ENCODE assay signal across 26 mouse cellular contexts in the genomic region with DNA sequence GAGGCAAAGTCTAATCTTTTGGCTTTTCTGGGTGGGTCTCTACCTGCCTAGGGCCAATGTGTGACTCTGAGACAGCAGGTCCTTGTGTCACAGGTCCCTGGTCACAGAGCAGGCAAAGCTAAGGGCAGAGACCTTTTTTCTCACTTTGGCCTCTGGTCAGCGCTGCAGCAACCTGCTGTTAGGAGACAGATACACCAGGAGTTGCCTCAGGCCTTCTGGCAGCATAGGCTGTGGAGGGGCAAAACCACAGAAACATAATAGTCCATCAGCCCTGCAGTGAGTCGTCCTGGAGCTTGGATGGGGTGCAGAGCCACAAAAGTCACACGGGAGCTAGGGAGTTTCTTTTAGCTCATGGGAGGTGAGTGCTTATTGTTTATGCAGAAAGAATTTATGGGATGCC. TPM values are rescaled to one million over a fixed set of nuclear protein-coding genes. Genes with fewer than 3 reads are reported as not detected.
DNase-seq lines count a peak whose midpoint lies in the region; ATAC-seq and TF ChIP-seq lines count a peak whose summit lies in the region.
"Had no signal": no experiment of that assay in that cellular context is flagged by ENCODE, and none has a peak within 500 bp of the region (broad histone marks: within the 10 kb centered on the region; RNA-seq: fewer than 3 reads in every experiment).

No protein-coding gene starts in this region.

- no peaks in the 10 kb centered on the region for H3K27me3 ChIP-seq in embryonic facial prominence, embryonic 12.5 days
- H3K27me3 ChIP-seq in embryonic facial prominence, embryonic 10.5 days (replicated peaks; ENCODE audit: low read depth, poor library complexity, severe bottlenecking) = no peaks in the 10 kb centered on the region
- H3K27me3 ChIP-seq: liver, embryonic 13.5 days; stomach, embryonic 15.5 days had no signal

- peaks cover 47% of the 10 kb centered on the region for H3K4me1 ChIP-seq in embryonic facial prominence, embryonic 12.5 days
- peaks cover 53% of the 10 kb centered on the region for H3K4me1 ChIP-seq in embryonic facial prominence, embryonic 10.5 days

- no peaks in the 10 kb centered on the region for H3K9me3 ChIP-seq in embryonic facial prominence, embryonic 12.5 days
- no peaks in the 10 kb centered on the region for H3K9me3 ChIP-seq in embryonic facial prominence, embryonic 10.5 days
- H3K9me3 ChIP-seq: liver, embryonic 13.5 days; stomach, embryonic 15.5 days had no signal

- 0 out of 2 replicates have a peak overlapping the region, but pooled peaks have one; percentile 10 for H3K9ac ChIP-seq in embryonic facial prominence, embryonic 12.5 days
- H3K9ac ChIP-seq: liver, embryonic 13.5 days; lung, embryonic 14.5 days; stomach, embryonic 15.5 days had no signal

- no peak for ATAC-seq in embryonic facial prominence, embryonic 12.5 days (ENCODE audit: insufficient number of reproducible peaks, insufficient read depth, low FRiP score, low TSS enrichment)
- ATAC-seq: activated CD4-positive, CD25-positive, alpha-beta regulatory T cell, adult 4 months had no signal

- WGBS in embryonic facial prominence, embryonic 12.5 days = 75% methylated on average over 3 of the region's 3 CpGs
- WGBS in embryonic facial prominence, embryonic 10.5 days = 84% methylated on average over 3 of the region's 3 CpGs

- H3K27ac ChIP-seq in embryonic facial prominence, embryonic 12.5 days = no peak overlapping the region
- H3K27ac ChIP-seq in embryonic facial prominence, embryonic 10.5 days (replicated peaks) = no peak overlapping the region
- H3K27ac ChIP-seq in layer of hippocampus, adult 2 months = peak overlapping the region; percentile 87
- H3K27ac ChIP-seq: liver, embryonic 13.5 days; macrophage; stomach, embryonic 15.5 days had no signal

- TF ChIP-seq CTCF in layer of hippocampus, adult 2 months (conservative IDR thresholded peaks at IDR 0.05) = no peak

- H3K4me3 ChIP-seq in embryonic facial prominence, embryonic 12.5 days = no peak overlapping the region
- no peak overlapping the region for H3K4me3 ChIP-seq in embryonic facial prominence, embryonic 10.5 days
- peak overlapping the region; percentile 25; the same call in 1 of the 2 replicates for H3K4me3 ChIP-seq in layer of hippocampus, adult 2 months
- H3K4me3 ChIP-seq: liver, embryonic 13.5 days; myocyte; stomach, embryonic 15.5 days had no signal

- DNase-seq in embryonic facial prominence, embryonic 10.5 days (ENCODE audit: low spot score) = no peak
- DNase-seq in layer of hippocampus, adult 2 months (ENCODE audit: low spot score in 2 of 2) = no peak
- no peak for DNase-seq in layer of hippocampus, adult 8-10 months (ENCODE audit: low spot score in 2 of 2)
- DNase-seq in 3T3-L1 (ENCODE audit: low read depth, low spot score) = peak; percentile 63
- peak; percentile 62 for DNase-seq in NIH3T3 (ENCODE audit: low read depth)
- DNase-seq in adrenal gland, postnatal 36 days = no peak
- no peak for DNase-seq in kidney, postnatal 36 days
- DNase-seq: adrenal gland, postnatal 10 days; embryo, embryonic 11 days; gastrocnemius, postnatal 10 days; heart, postnatal 4 days; kidney, adult 11 months; liver, embryonic 13.5 days; lung, embryonic 14.5 days; midbrain, embryonic 14.5 days; thymus, adult 18-20 months; thymus, postnatal 4 days had no signal

- no peak overlapping the region for H3K4me2 ChIP-seq in embryonic facial prominence, embryonic 12.5 days (replicated peaks)
- H3K4me2 ChIP-seq: liver, embryonic 13.5 days; lung, embryonic 14.5 days; stomach, embryonic 15.5 days had no signal

- peaks cover 55% of the 10 kb centered on the region for H3K36me3 ChIP-seq in embryonic facial prominence, embryonic 12.5 days
- H3K36me3 ChIP-seq in embryonic facial prominence, embryonic 10.5 days (replicated peaks) = peaks cover 84% of the 10 kb centered on the region

RNA-seq across cellular contexts. Expression of a gene that starts 5.2 kb away (rescaled TPM):
- 123 and 134 TPM in 2 replicates for polyA plus RNA-seq in embryonic facial prominence, embryonic 12.5 days (2016; fragmentation: Nextera tagmentation; extraction: Ambion mirVana)
- polyA plus RNA-seq in embryonic facial prominence, embryonic 10.5 days (2016; fragmentation: Nextera tagmentation; extraction: Ambion mirVana) = 121 and 126 TPM in 2 replicates
- total RNA-seq in layer of hippocampus, adult 2 months (2021) = 1,000 to 10,000 TPM; 2,074 to 2,160 TPM
- 1,000 to 10,000 TPM; 1,722 to 2,104 (median 1,900) TPM for total RNA-seq in layer of hippocampus, adult 8-10 months (2022)
- 100 to 1,000 TPM; 232 to 251 TPM for total RNA-seq in adrenal gland, postnatal 36 days (2021)

RNA-seq across cellular contexts. Expression of a gene that starts 12.4 kb away (rescaled TPM):
- 1.7 and 2.2 TPM in 2 replicates for polyA plus RNA-seq in embryonic facial prominence, embryonic 12.5 days (2016; fragmentation: Nextera tagmentation; extraction: Ambion mirVana)
- polyA plus RNA-seq in embryonic facial prominence, embryonic 10.5 days (2016; fragmentation: Nextera tagmentation; extraction: Ambion mirVana) = 0.52 and 0.64 TPM in 2 replicates
- total RNA-seq in layer of hippocampus, adult 2 months (2021) = under 1 TPM; 0.10 to 0.20 TPM
- not detected for total RNA-seq in layer of hippocampus, adult 8-10 months (2022)
- 1 to 10 TPM; 1.2 to 2.0 TPM for total RNA-seq in adrenal gland, postnatal 36 days (2021)
- total RNA-seq: left cerebral cortex, postnatal 4 days had no signal

RNA-seq across cellular contexts. Expression of a gene that starts 25.8 kb away (rescaled TPM):
- 15.9 and 16.6 TPM in 2 replicates for polyA plus RNA-seq in embryonic facial prominence, embryonic 12.5 days (2016; fragmentation: Nextera tagmentation; extraction: Ambion mirVana)
- 2.9 and 4.6 TPM in 2 replicates for polyA plus RNA-seq in embryonic facial prominence, embryonic 10.5 days (2016; fragmentation: Nextera tagmentation; extraction: Ambion mirVana)
- total RNA-seq in layer of hippocampus, adult 2 months (2021) = 100 to 1,000 TPM; 348 to 373 TPM
- 100 to 1,000 TPM; 311 to 360 (median 338) TPM for total RNA-seq in layer of hippocampus, adult 8-10 months (2022)
- total RNA-seq in adrenal gland, postnatal 36 days (2021) = 10 to 100 TPM; 21.9 to 32.4 TPM
- total RNA-seq: neutrophil, adult 5-6 weeks had no signal
- polyA plus RNA-seq: activated CD4-positive, CD25-positive, alpha-beta regulatory T cell, adult 4 months; macrophage had no signal

RNA-seq across cellular contexts. Expression of a gene that starts 27.1 kb away (rescaled TPM):
- 21.5 and 22.7 TPM in 2 replicates for polyA plus RNA-seq in embryonic facial prominence, embryonic 12.5 days (2016; fragmentation: Nextera tagmentation; extraction: Ambion mirVana)
- 14.7 and 20.3 TPM in 2 replicates for polyA plus RNA-seq in embryonic facial prominence, embryonic 10.5 days (2016; fragmentation: Nextera tagmentation; extraction: Ambion mirVana)
- total RNA-seq in layer of hippocampus, adult 2 months (2021) = 1 to 10 TPM; 1.9 to 4.0 TPM
- total RNA-seq in layer of hippocampus, adult 8-10 months (2022) = 1 to 10 TPM; 1.3 to 3.4 (median 2.5) TPM
- total RNA-seq in adrenal gland, postnatal 36 days (2021) = under 1 TPM in 1 of 2 experiments, not detected in 1; 0.89 TPM
- total RNA-seq: neutrophil, adult 5-6 weeks had no signal
- polyA plus RNA-seq: activated CD4-positive, CD25-positive, alpha-beta regulatory T cell, adult 4 months; macrophage had no signal

RNA-seq across cellular contexts. Expression of a gene that starts 40.8 kb away (rescaled TPM):
- polyA plus RNA-seq in embryonic facial prominence, embryonic 12.5 days (2016; fragmentation: Nextera tagmentation; extraction: Ambion mirVana) = 2.8 and 3.6 TPM in 2 replicates
- 3.4 and 4.0 TPM in 2 replicates for polyA plus RNA-seq in embryonic facial prominence, embryonic 10.5 days (2016; fragmentation: Nextera tagmentation; extraction: Ambion mirVana)
- total RNA-seq in layer of hippocampus, adult 2 months (2021) = 100 to 1,000 TPM; 103 to 121 TPM
- 100 to 1,000 TPM in 2 of 4 experiments, 10 to 100 TPM in 2; 93.0 to 128 (median 106) TPM for total RNA-seq in layer of hippocampus, adult 8-10 months (2022)
- 1 to 10 TPM; 3.9 to 4.4 TPM for total RNA-seq in adrenal gland, postnatal 36 days (2021)
- total RNA-seq: heart, adult 18-20 months; heart, postnatal 4 days; neutrophil, adult 5-6 weeks had no signal
- polyA plus RNA-seq: activated CD4-positive, CD25-positive, alpha-beta regulatory T cell, adult 4 months; C2C12; macrophage had no signal

Comparison
In these comparisons a context has a peak if more than half of its experiments do, and no peak if none do; other contexts are left out.
1. DNase-seq: peak in 3T3-L1 (single experiment) and NIH3T3 (single experiment); none in embryonic facial prominence, embryonic 10.5 days (single experiment), layer of hippocampus, adult 2 months (0 of 2), layer of hippocampus, adult 8-10 months (0 of 2), adrenal gland, postnatal 36 days (0 of 2) and kidney, postnatal 36 days (0 of 2).
2. RNA of a gene that starts 5.2 kb away (total RNA-seq): 2,074 to 2,160 TPM in layer of hippocampus, adult 2 months and 1,722 to 2,104 TPM in layer of hippocampus, adult 8-10 months; 232 to 251 TPM in adrenal gland, postnatal 36 days; every median in the first group is over 4 times any median in the second.
3. RNA of a gene that starts 25.8 kb away (total RNA-seq): 348 to 373 TPM in layer of hippocampus, adult 2 months and 311 to 360 TPM in layer of hippocampus, adult 8-10 months; 21.9 to 32.4 TPM in adrenal gland, postnatal 36 days; every median in the first group is over 4 times any median in the second.